Mouse (Mus musculus) spleen, adult 2 months (tissue): ENCODE data around the gene Gse1.

Experiments
- CTCF ChIP-seq: fragments of 200-500 bp; IDR thresholded peaks from 2 replicates; pipeline ENCODE4 v1.5.1; 2011; ENCODE audit warnings: mild to moderate bottlenecking, inconsistent platforms; ENCODE audit not compliant: insufficient read depth, insufficient read length, insufficient replicate concordance; ENCODE audit errors: extremely low read depth
- POLR2A ChIP-seq: fragments of 200-500 bp; IDR thresholded peaks from 2 replicates; pipeline ENCODE4 v1.6.1; 2011; ENCODE audit warnings: low read depth, low read length, inconsistent platforms

GRCm38 (mm10) chr8:120510863-120511457 is 282.7 kb downstream of the Gse1 start:
- no peak for TF ChIP-seq CTCF
- no peak for TF ChIP-seq POLR2A
